Mouse (Mus musculus) neural tube, embryonic 15.5 days (tissue): ENCODE measurements at regions not wholly inside any gene's neighbourhood (a gene's known extent, or its start where the extent isn't known, plus 50 kb on each side); places are given as distances from the start of the nearest gene placed in this dataset.

Experiments used
- ATAC-seq: fragments of 200-750 bp; cut with Nextera tagmentation; 2 replicates; pipeline ENCODE4 v1.8.0; 2017; ENCODE audit warnings: mild to moderate bottlenecking, moderate TSS enrichment, moderate library complexity; ENCODE audit not compliant: low FRiP score
- H3K27ac ChIP-seq: fragments of 300-500 bp; sonication (generic); replicated peaks from 2 replicates; pipeline ENCODE4 v1.5.1; 2015; ENCODE audit warnings: mild to moderate bottlenecking, inconsistent platforms
- H3K27me3 ChIP-seq: fragments of 300-500 bp; sonication (generic); replicated peaks from 2 replicates; pipeline ENCODE4 v1.6.1; 2015; ENCODE audit warnings: inconsistent platforms
- H3K36me3 ChIP-seq: fragments of 300-500 bp; sonication (generic); 2 replicates; pipeline ENCODE4 v1.6.1; 2015; ENCODE audit warnings: inconsistent platforms
- H3K4me1 ChIP-seq: fragments of 300-500 bp; sonication (generic); 2 replicates; pipeline ENCODE4 v1.6.1; 2015; ENCODE audit warnings: inconsistent platforms
- H3K4me2 ChIP-seq: fragments of 300-500 bp; sonication (generic); 2 replicates; pipeline ENCODE4 v1.6.1; 2015; ENCODE audit warnings: inconsistent platforms, mild to moderate bottlenecking, moderate library complexity
- H3K4me3 ChIP-seq: fragments of 300-500 bp; sonication (generic); replicated peaks from 2 replicates; pipeline ENCODE4 v1.5.1; 2015; ENCODE audit warnings: mild to moderate bottlenecking, inconsistent platforms
- H3K9ac ChIP-seq: fragments of 300-500 bp; sonication (generic); replicated peaks from 2 replicates; pipeline ENCODE4 v1.6.1; 2015; ENCODE audit warnings: mild to moderate bottlenecking, inconsistent platforms
- H3K9me3 ChIP-seq: fragments of 300-500 bp; sonication (generic); replicated peaks from 2 replicates; pipeline ENCODE4 v1.6.1; 2016; ENCODE audit warnings: inconsistent platforms
- WGBS: fragments of 180-500 bp; shearing (Covaris S2); methylation state at CpG from one replicate; pipeline ENCODE4 v1.1.7; 2015; ENCODE audit warnings: mixed read lengths; 5-methylcytosine and 5-hydroxymethylcytosine counted together

GRCm38 (mm10) chr3:151001881-151002412, 435.7 kb upstream of the Adgrl4 start:
- Histone ChIP-seq H3K9ac (no peak overlapping the region), H3K4me3 (no peak overlapping the region), H3K36me3 (no peaks in the 10 kb centered on the region), H3K4me2 (no peak overlapping the region), H3K27me3 (no peaks in the 10 kb centered on the region), H3K9me3 (no peaks in the 10 kb centered on the region), H3K4me1 (no peaks in the 10 kb centered on the region), H3K27ac (no peak overlapping the region)
- ATAC-seq, result no peak
- WGBS, result 27% methylated on average over 6 of the region's 6 CpGs

DNA sequence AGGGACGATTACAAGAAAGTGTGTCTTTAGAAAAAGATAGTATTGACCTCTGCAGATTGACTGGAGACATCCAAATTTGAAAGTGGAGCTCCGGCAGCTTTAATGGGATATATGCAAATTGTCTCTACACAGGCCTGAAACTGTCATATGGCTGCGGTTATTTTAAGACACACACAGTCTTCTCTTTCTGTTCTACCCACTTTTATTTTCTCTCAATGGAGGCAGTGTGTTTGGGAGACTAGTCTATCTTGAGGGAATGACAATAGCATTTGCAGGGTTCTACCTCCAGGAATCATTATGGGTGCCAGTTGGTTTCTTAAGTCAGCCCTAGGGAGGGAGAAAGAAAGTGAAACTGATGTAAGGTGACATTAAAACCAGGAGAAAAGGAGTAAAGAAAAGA, 434.2 kb upstream of the Adgrl4 start:
- no peaks in the 10 kb centered on the region for H3K36me3 ChIP-seq
- no peaks in the 10 kb centered on the region for H3K4me1 ChIP-seq
- no peak overlapping the region for H3K4me2 ChIP-seq
- no peak overlapping the region for H3K27ac ChIP-seq
- H3K9me3 ChIP-seq, result no peaks in the 10 kb centered on the region
- ATAC-seq, result no peak
- H3K9ac ChIP-seq, result no peak overlapping the region
- no peaks in the 10 kb centered on the region for H3K27me3 ChIP-seq
- 79% methylated on average over 3 of the region's 3 CpGs for WGBS
- H3K4me3 ChIP-seq, result no peak overlapping the region

DNA sequence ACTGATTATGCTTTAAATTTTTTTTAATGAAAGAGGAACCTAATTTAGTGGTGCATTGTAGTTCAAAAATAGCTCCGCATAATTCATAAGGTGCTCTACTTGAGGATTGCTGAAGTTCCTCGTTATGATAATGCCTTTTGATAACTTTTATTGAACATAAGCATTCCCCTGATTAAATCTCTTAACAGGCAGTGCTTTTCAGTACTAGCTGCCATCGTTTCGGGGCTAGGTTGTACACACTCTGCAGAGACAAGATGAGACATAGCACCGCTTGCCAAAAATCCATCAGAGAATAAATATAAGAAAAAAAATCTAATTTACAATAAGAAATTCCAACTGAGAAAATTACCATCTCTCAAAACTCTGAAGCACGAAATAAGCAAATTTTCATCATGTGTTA, 433.7 kb upstream of the Adgrl4 start:
- no peaks in the 10 kb centered on the region for H3K4me1 ChIP-seq
- 82% methylated on average over 6 of the region's 6 CpGs for WGBS
- no peak overlapping the region for H3K9ac ChIP-seq
- H3K27me3 ChIP-seq, result no peaks in the 10 kb centered on the region
- no peak for ATAC-seq
- H3K9me3 ChIP-seq, result no peaks in the 10 kb centered on the region
- H3K4me3 ChIP-seq, result no peak overlapping the region
- H3K4me2 ChIP-seq, result no peak overlapping the region
- H3K27ac ChIP-seq, result no peak overlapping the region
- no peaks in the 10 kb centered on the region for H3K36me3 ChIP-seq

- Histone ChIP-seq H3K36me3 (no peaks in the 10 kb centered on the region), H3K9me3 (no peaks in the 10 kb centered on the region), H3K9ac (no peak overlapping the region), H3K4me2 (no peak overlapping the region), H3K27me3 (no peaks in the 10 kb centered on the region), H3K4me1 (no peaks in the 10 kb centered on the region), H3K4me3 (no peak overlapping the region), H3K27ac (no peak overlapping the region)
- ATAC-seq, result no peak
- WGBS, result 80% methylated on average over 3 of the region's 3 CpGs
Observed at GRCm38 (mm10) chr3:151020014-151020413, 417.7 kb upstream of the Adgrl4 start.

- Histone ChIP-seq H3K4me2 (no peak overlapping the region), H3K9ac (no peak overlapping the region), H3K4me3 (no peak overlapping the region), H3K36me3 (no peaks in the 10 kb centered on the region), H3K4me1 (no peaks in the 10 kb centered on the region), H3K27ac (no peak overlapping the region), H3K27me3 (no peaks in the 10 kb centered on the region), H3K9me3 (no peaks in the 10 kb centered on the region)
- no peak for ATAC-seq
- WGBS, result 69% methylated on average over 3 of the region's 3 CpGs
Observed at GRCm38 (mm10) chr3:151057491-151057890, 380.2 kb upstream of the Adgrl4 start.

GRCm38 (mm10) chr3:151072322-151072721, 365.4 kb upstream of the Adgrl4 start:
- H3K4me3 ChIP-seq, result no peak overlapping the region
- no peak overlapping the region for H3K27ac ChIP-seq
- H3K36me3 ChIP-seq, result no peaks in the 10 kb centered on the region
- no peak overlapping the region for H3K4me2 ChIP-seq
- no peaks in the 10 kb centered on the region for H3K4me1 ChIP-seq
- no peaks in the 10 kb centered on the region for H3K9me3 ChIP-seq
- no peak for ATAC-seq
- H3K27me3 ChIP-seq, result no peaks in the 10 kb centered on the region
- H3K9ac ChIP-seq, result no peak overlapping the region

- WGBS, result 87% methylated on average over 3 of the region's 3 CpGs
- no peaks in the 10 kb centered on the region for H3K36me3 ChIP-seq
- H3K27me3 ChIP-seq, result no peaks in the 10 kb centered on the region
- ATAC-seq, result no peak
- H3K4me2 ChIP-seq, result no peak overlapping the region
- H3K4me3 ChIP-seq, result no peak overlapping the region
- no peaks in the 10 kb centered on the region for H3K4me1 ChIP-seq
- H3K27ac ChIP-seq, result no peak overlapping the region
- H3K9ac ChIP-seq, result no peak overlapping the region
- H3K9me3 ChIP-seq, result no peaks in the 10 kb centered on the region
Observed at GRCm38 (mm10) chr3:151116831-151117230, 320.9 kb upstream of the Adgrl4 start.

DNA sequence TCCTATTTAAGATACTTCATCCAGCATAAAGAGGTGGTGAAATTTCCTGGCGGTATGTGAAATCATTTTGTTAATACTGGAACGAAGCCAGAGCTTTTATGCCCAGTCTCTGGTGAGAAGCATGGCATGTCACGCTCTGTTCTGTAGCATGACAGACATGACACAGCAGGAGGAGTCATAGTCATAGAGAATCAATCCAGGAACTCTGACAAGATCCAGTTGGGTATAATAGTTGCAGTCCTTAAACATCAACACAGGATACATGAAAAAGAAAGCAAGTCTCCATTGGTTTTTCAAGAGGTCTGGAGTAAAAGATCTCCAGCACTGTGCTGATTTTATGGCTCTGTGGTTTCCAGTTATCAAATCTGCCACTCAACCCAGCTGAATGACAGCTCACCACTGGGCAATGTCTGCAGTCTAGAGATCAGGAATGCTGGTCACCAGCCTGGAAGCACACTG, 320.1 kb upstream of the Adgrl4 start:
- Histone ChIP-seq H3K4me3 (no peak overlapping the region), H3K9me3 (no peaks in the 10 kb centered on the region), H3K4me2 (no peak overlapping the region), H3K36me3 (no peaks in the 10 kb centered on the region), H3K9ac (no peak overlapping the region), H3K27me3 (no peaks in the 10 kb centered on the region), H3K27ac (no peak overlapping the region), H3K4me1 (no peaks in the 10 kb centered on the region)
- ATAC-seq, result no peak
- 40% methylated on average over 3 of the region's 3 CpGs for WGBS

DNA sequence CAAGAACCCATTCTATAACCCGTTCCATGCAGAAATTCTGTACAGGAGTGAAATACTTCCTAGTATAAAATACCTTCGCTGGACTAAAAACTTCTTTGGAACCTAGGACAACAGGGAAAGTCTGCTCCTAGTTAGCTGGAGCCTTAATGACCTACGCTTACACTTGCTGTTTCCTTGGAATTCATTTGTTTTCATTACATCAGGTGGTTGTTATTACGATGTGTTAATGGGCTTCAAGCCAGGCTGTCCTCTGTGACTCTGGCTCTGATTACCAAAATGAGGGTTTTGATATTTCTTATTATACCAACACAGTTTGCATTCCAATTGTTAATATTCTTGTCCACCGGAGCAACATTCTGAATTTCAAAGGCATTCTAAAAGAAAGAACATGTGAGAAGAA, 313.6 kb upstream of the Adgrl4 start:
- no peaks in the 10 kb centered on the region for H3K4me1 ChIP-seq
- no peaks in the 10 kb centered on the region for H3K27me3 ChIP-seq
- 68% methylated on average over 5 of the region's 5 CpGs for WGBS
- H3K36me3 ChIP-seq, result no peaks in the 10 kb centered on the region
- no peak overlapping the region for H3K4me3 ChIP-seq
- no peaks in the 10 kb centered on the region for H3K9me3 ChIP-seq
- ATAC-seq, result no peak
- no peak overlapping the region for H3K4me2 ChIP-seq
- no peak overlapping the region for H3K27ac ChIP-seq
- H3K9ac ChIP-seq, result no peak overlapping the region

- Histone ChIP-seq H3K36me3 (no peaks in the 10 kb centered on the region), H3K4me3 (no peak overlapping the region), H3K4me2 (no peak overlapping the region), H3K9ac (no peak overlapping the region), H3K9me3 (no peaks in the 10 kb centered on the region), H3K4me1 (no peaks in the 10 kb centered on the region), H3K27ac (no peak overlapping the region), H3K27me3 (no peaks in the 10 kb centered on the region)
- WGBS, result 94% methylated on average over 2 of the region's 2 CpGs
- ATAC-seq, result no peak
Observed at GRCm38 (mm10) chr3:151146889-151147288, 290.8 kb upstream of the Adgrl4 start.

- Histone ChIP-seq H3K4me1 (no peaks in the 10 kb centered on the region), H3K4me2 (no peak overlapping the region), H3K27me3 (no peaks in the 10 kb centered on the region), H3K4me3 (no peak overlapping the region), H3K27ac (no peak overlapping the region), H3K9me3 (no peaks in the 10 kb centered on the region), H3K36me3 (no peaks in the 10 kb centered on the region), H3K9ac (no peak overlapping the region)
- WGBS, result 42% methylated on average over 4 of the region's 4 CpGs
- no peak for ATAC-seq
Observed at GRCm38 (mm10) chr3:151153340-151153739, 284.3 kb upstream of the Adgrl4 start.

- Histone ChIP-seq H3K36me3 (no peaks in the 10 kb centered on the region), H3K27ac (no peak overlapping the region), H3K4me3 (no peak overlapping the region), H3K4me1 (no peaks in the 10 kb centered on the region), H3K9ac (no peak overlapping the region), H3K27me3 (no peaks in the 10 kb centered on the region), H3K4me2 (no peak overlapping the region), H3K9me3 (no peaks in the 10 kb centered on the region)
- 59% methylated on average over 1 of the region's 1 CpGs for WGBS
- ATAC-seq, result no peak
Observed at GRCm38 (mm10) chr3:151160516-151160915, 277.2 kb upstream of the Adgrl4 start.

- H3K4me1 ChIP-seq, result no peaks in the 10 kb centered on the region
- no peak for ATAC-seq
- no peaks in the 10 kb centered on the region for H3K9me3 ChIP-seq
- H3K9ac ChIP-seq, result no peak overlapping the region
- no peaks in the 10 kb centered on the region for H3K36me3 ChIP-seq
- 37% methylated on average over 2 of the region's 2 CpGs for WGBS
- H3K4me2 ChIP-seq, result no peak overlapping the region
- H3K27me3 ChIP-seq, result no peaks in the 10 kb centered on the region
- no peak overlapping the region for H3K27ac ChIP-seq
- no peak overlapping the region for H3K4me3 ChIP-seq
Observed at GRCm38 (mm10) chr3:151182132-151182531, 255.6 kb upstream of the Adgrl4 start.
